Mouse (Mus musculus) megakaryocyte-erythroid progenitor cell, adult 5-6 weeks (primary cell): ENCODE data around the gene Klhdc10. TPM values are rescaled to one million over a fixed set of nuclear protein-coding genes. Genes with fewer than 3 reads are reported as not detected.

Experiments used
- ATAC-seq: replicated peaks from 2 replicates; pipeline ENCODE4 v1.8.0; 2016; ENCODE audit warnings: mild to moderate bottlenecking, inconsistent platforms; ENCODE audit not compliant: severe bottlenecking, poor library complexity, low FRiP score, low TSS enrichment
- total RNA-seq, 2 experiments: library from RNA; stranded (forward) in 1 of 2; stranded (reverse) in 1 of 2; fragments of 200-1000, 215-1000 nt in 1 of 2; fragments of >200 nt in 1 of 2; fragmentation: Nextera tagmentation in 1 of 2; gene quantifications; 2 replicates each; pipeline ENCODE4 v1.2.3; 2014 to 2017

Gene Klhdc10
- total RNA-seq, 2 experiments from 2014 or later: 29.0 to 48.6 TPM

GRCm38 (mm10) chr6:30400146-30400545 lies 1.5 kb upstream of the Klhdc10 start:
- ATAC-seq: no peak

GRCm38 (mm10) chr6:30400716-30401115 lies 952 bp upstream of the Klhdc10 start:
- ATAC-seq: no peak

GRCm38 (mm10) chr6:30402091-30402491 lies 423 bp downstream of the Klhdc10 start:
- ATAC-seq: no peak

GRCm38 (mm10) chr6:30403465-30403864 lies 1.8 kb downstream of the Klhdc10 start:
- peak; percentile 70 for ATAC-seq

GRCm38 (mm10) chr6:30404671-30405070 lies 3.0 kb downstream of the Klhdc10 start:
- ATAC-seq: no peak

GRCm38 (mm10) chr6:30408276-30408675 lies 6.6 kb downstream of the Klhdc10 start:
- ATAC-seq: no peak

- no peak for ATAC-seq
Observed at GRCm38 (mm10) chr6:30409399-30410093, 7.9 kb downstream of the Klhdc10 start.

- no peak for ATAC-seq
Observed at GRCm38 (mm10) chr6:30411311-30411710, 9.6 kb downstream of the Klhdc10 start.

- no peak for ATAC-seq
Observed at GRCm38 (mm10) chr6:30416126-30416525, 14.5 kb downstream of the Klhdc10 start.

GRCm38 (mm10) chr6:30416801-30417200 lies 15.1 kb downstream of the Klhdc10 start:
- no peak for ATAC-seq

- ATAC-seq: no peak
Observed at GRCm38 (mm10) chr6:30432461-30433192, 31.0 kb downstream of the Klhdc10 start.

- ATAC-seq: no peak
Observed at GRCm38 (mm10) chr6:30436476-30436875, 34.8 kb downstream of the Klhdc10 start.

GRCm38 (mm10) chr6:30437054-30437453 lies 35.4 kb downstream of the Klhdc10 start:
- ATAC-seq: no peak

GRCm38 (mm10) chr6:30439576-30439975 lies 37.9 kb downstream of the Klhdc10 start:
- no peak for ATAC-seq

GRCm38 (mm10) chr6:30456991-30457390 lies 55.3 kb downstream of the Klhdc10 start:
- no peak for ATAC-seq

- ATAC-seq: no peak
Observed at GRCm38 (mm10) chr6:30458626-30459025, 57.0 kb downstream of the Klhdc10 start.

GRCm38 (mm10) chr6:30459056-30459747 lies 57.5 kb downstream of the Klhdc10 start:
- no peak for ATAC-seq

GRCm38 (mm10) chr6:30459811-30460749 lies 58.4 kb downstream of the Klhdc10 start:
- peak; percentile 83 for ATAC-seq

- ATAC-seq: no peak
Observed at GRCm38 (mm10) chr6:30460750-30461446, 59.2 kb downstream of the Klhdc10 start.
